Mouse (Mus musculus): ENCODE measurements around the gene Tmem252.
"Not testable (repeated sequence)": the region's sequence is repeated elsewhere in the genome, so short reads cannot be mapped to it uniquely, and the experiment has no call there.

The Tmem252 gene

GRCm38 (mm10) chr19:24677242-24677984, 3.6 kb downstream of the Tmem252 start:
- no peak for DNase-seq (ENCODE audit: low spot score)

GRCm38 (mm10) chr19:24683016-24683720, 9.4 kb downstream of the Tmem252 start:
- no peak for DNase-seq (ENCODE audit: low spot score)

DNA sequence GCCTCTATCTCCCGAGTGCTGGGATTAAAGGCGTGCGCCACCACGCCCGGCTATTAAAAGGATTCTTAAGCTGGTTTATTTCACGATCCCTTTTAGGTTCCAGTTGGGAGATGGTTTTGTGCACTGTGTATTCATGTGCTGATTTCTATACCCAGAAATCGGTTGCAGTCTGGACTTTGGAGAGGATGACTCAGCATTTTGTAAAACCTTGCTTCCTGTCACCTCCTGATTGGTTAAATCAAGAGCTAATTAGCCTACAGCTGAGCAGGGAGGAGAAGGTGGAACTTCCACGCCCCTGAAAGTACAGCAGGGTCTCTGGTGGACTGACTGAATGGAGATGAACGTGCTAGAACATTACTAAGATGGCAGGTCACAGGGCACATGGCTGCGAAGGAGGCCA, 12.6 kb downstream of the Tmem252 start:
- DNase-seq (ENCODE audit: low spot score), result no peak

GRCm38 (mm10) chr19:24688327-24688726, 14.5 kb downstream of the Tmem252 start:
- no peak for DNase-seq (ENCODE audit: low spot score)

DNA sequence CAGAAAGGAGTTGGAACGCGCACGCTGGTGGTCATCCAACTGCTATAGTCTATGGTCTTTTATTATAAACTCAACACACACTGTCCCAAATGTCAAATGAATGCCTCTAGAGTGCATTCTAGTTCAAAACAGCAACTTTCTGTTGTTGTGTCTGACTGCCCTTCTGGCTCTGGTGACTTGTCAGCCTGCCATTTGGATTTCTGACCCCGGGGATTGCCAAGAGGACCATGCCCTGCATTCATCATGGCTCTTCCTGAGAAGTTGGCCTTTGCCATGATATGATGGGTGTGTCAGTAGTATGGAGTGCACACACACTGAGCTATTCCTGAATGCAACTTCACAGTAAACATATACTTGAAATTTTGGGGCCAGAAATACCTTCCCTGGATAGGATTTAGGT, 15.7 kb downstream of the Tmem252 start:
- no peak for DNase-seq (ENCODE audit: low spot score)

DNA sequence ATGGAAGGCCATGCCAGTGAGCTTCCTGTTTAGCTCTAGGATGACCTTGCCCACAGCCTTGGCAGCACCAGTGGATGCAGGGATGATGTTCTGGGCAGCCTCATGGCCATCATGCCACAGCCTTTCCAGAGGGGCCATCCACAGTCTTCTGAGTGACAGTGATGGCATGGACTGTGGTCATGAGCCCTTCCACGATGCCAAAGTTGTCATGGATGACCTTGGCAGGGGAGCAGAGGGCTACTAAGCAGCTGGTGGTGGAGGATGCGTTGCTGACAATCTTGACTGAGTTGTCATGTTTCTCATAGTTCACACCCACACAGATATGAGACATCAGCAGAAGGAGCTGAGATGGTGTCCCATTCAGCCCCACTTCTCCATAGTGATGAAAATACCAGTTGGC, 18.9 kb downstream of the Tmem252 start:
- no peak for DNase-seq (ENCODE audit: low spot score)

DNA sequence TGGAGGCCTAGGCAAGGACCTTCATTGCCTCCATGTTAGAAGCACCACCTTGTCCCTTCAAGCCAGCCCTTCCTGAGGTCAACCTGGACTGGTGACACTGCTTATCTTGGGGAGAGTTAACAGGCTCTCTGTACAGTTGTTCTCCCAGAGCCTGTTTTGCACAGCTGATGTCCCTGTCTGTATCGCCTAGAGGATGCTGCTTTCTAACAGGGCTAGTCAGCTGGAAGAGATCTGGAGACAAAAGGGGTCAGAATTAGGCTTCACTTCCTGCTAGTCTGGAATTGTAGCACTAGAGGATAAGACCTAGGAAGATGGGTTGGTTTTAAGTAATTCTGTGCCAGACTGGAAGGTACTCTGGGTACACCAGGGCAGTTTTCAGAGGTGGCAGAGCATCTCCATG, 24.1 kb downstream of the Tmem252 start:
- DNase-seq (ENCODE audit: low spot score), result no peak

GRCm38 (mm10) chr19:24698651-24699050, 24.8 kb downstream of the Tmem252 start:
- no peak for DNase-seq (ENCODE audit: low spot score)

- no peak for DNase-seq (ENCODE audit: low spot score)
Observed at GRCm38 (mm10) chr19:24699196-24699595, 25.4 kb downstream of the Tmem252 start.

GRCm38 (mm10) chr19:24699910-24700309, 26.1 kb downstream of the Tmem252 start:
- DNase-seq (ENCODE audit: low spot score), result no peak

DNA sequence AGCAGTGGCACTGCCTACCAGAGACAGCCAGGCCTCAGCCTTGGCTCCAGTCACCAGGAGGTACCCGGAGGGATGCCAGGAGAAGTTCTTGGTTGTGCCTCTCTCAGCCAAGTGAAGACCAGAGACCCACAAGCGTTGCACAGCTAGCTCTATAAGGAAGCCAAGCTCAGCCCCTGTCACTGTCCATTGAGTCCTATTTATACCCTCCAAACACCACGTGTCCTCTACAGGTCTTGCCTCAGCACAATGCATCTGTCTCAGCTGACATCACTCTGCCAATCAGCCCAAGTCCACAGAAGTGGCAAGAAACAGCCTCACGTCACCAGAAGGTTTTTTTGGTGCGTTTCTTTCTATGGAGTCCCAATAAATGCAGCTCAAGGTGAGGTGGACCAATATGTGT, 26.9 kb downstream of the Tmem252 start:
- DNase-seq (ENCODE audit: low spot score), result no peak

DNA sequence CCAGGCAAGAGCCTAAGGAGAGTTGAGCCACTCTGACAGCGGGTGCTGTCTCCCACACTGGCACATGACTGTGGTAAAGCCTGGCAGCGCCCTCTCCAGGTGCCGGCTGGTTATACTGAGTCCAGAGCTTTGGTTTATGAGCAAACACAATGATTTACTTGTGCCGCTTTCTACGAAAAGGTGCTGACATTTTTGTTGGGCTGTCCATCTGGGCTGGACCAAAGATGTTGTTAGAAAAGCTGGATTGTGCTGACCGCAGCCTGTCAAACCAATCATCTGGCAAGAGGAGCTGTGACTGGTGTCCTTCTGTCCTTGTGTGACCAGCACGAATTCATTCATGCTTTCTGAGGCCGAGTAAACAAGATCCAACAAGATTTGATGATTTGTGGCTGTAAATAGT, 27.9 kb downstream of the Tmem252 start:
- no peak for DNase-seq (ENCODE audit: low spot score)

GRCm38 (mm10) chr19:24703168-24703567, 29.4 kb downstream of the Tmem252 start:
- DNase-seq (ENCODE audit: low spot score), result not testable (repeated sequence)

DNA sequence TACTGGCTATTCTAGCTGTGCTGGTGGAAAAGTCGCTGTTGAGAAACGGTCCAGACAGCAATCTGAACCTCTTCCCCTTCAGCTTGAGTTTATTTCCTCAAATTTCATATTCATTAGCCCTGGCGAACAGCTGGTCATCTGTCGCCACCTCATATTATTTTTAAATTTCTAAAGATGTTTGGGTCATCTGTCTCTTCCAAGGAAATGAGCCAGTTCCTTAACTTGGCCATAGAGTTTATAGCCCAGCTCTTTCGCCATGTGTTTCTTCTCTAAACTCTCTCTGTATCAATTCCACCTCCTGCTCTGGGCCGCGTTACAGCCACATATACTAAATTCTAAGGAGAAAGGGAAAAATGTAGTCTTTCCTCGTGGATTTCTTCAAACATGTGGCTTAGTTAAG, 29.9 kb downstream of the Tmem252 start:
- DNase-seq (ENCODE audit: low spot score), result no peak

DNA sequence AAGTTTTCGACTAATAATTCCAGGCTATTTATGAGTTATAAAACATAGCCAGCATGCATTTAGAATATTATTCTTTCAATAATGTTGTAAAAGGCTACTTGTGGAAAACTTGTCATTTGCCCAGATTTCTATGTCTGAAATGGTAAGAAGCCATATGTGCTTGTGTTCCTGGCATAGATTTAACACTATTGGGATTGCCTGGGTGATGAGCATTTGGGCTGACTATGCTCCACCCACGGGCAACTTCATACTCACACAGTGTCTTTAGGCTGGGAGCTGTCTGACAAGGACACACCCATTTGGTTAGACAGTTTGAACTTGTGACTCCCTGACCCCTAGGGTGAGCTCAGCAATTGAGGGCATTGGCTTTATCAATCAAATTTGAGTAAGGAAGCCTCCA, 30.5 kb downstream of the Tmem252 start:
- no peak for DNase-seq (ENCODE audit: low spot score)

GRCm38 (mm10) chr19:24705395-24705794, 31.6 kb downstream of the Tmem252 start:
- DNase-seq (ENCODE audit: low spot score), result no peak

DNA sequence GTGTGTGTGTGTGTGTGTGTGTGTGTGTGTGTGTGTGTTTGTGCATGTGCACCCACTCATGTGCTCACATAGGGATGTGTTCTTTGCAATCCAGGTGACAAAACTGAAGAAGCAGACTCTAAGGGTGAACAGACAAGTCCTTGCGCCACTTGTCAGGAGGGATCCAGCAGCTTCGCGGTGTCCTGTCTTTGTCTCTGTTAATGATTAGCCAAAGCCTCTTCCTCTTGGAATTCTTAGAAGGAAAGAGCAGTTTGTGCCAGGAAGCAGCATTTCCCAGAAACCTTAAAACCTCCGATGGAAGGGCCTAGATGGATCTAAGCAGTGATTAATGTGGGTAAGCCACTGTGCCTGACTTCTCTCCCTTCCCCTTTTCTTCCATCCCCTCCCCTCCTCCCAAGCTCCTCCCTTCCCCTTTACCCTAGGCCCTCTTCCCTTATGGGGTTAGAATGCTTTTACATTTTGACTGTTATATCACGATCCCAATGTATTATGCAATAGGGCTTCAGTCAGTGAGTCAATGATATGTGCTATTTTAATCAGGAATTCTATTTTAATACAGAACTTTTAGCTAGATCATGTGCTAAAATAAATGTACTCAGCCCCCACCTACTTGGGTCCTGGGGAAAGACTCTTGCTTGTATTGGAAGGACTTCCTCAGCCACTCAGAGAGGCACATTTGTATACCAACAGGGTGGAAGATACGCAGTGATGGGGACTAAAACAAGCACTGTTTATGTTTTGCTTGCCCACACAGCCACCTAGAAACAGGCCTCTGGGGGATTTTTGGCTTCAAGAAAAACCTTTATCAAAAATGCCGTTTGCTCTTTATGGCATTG, 33.5 kb downstream of the Tmem252 start:
- no peak for DNase-seq (ENCODE audit: low spot score)

- no peak for DNase-seq (ENCODE audit: low spot score)
Observed at GRCm38 (mm10) chr19:24708032-24708431, 34.2 kb downstream of the Tmem252 start.

- DNase-seq (ENCODE audit: low spot score), result no peak
Observed at GRCm38 (mm10) chr19:24716303-24717097, 42.7 kb downstream of the Tmem252 start.

DNA sequence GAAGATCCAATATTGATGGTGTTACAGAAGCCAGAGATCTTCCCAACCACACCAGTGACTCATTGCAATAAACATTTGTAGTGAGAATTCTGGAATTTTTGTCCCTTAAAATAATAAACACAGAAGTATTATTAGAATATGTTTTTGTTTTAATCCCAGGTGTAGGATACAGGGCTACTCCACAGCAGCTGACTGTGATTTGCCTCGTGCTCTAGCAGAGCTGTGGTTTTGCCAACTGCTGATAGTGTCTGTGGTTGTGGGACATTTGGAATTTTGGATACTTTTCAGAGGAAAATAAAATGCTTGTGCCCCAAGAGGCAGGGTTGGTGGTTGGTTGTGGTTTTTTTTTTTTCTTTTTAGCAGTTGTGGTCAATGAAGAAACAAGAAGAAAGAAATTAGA, 44.2 kb downstream of the Tmem252 start:
- DNase-seq (ENCODE audit: low spot score), result no peak

GRCm38 (mm10) chr19:24719504-24719903, 45.7 kb downstream of the Tmem252 start:
- DNase-seq (ENCODE audit: low spot score), result no peak

DNA sequence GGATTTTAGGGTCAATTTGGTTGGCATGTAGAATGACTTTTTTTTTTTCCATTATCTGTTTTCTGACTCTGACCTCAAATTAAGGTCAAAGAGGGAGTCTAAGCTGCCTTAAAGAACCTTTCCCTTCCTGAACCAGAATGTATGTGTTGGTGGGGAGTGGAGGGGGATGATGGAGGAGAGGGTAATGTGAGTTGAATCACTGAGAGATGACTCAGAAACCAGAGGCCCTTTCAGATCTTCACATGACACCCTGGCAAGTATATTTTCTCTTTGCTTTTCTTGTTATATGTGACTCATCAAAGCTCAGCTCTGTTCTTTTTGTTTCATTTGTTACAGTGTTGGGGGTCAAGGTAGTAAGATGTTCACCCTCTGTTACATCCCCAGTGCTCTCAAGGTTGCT, 46.6 kb downstream of the Tmem252 start:
- DNase-seq (ENCODE audit: low spot score), result no peak

All from urinary bladder, postnatal 25 days (tissue).